Mouse (Mus musculus): ENCODE results near the gene Zfp101.

The Zfp101 gene

GRCm38 (mm10) chr17:33394182-33395034 is at the start of gene Zfp101:
Zfp101 (minus strand) TSS chr17:33394641.
- DNase-seq (ENCODE audit: low spot score), result peak; percentile 98

- no peak for DNase-seq (ENCODE audit: low spot score)
Observed at GRCm38 (mm10) chr17:33441159-33441558, 46.7 kb upstream of the Zfp101 start.

GRCm38 (mm10) chr17:33439922-33440321 is 45.5 kb upstream of the Zfp101 start:
- DNase-seq (ENCODE audit: low spot score), result no peak

GRCm38 (mm10) chr17:33439148-33439547 is 44.7 kb upstream of the Zfp101 start:
- peak; percentile 88 for DNase-seq (ENCODE audit: low spot score)

- DNase-seq (ENCODE audit: low spot score), result no peak
Observed at GRCm38 (mm10) chr17:33432019-33432946, 37.8 kb upstream of the Zfp101 start, which contains the start of gene Actl9. Actl9 (plus strand) TSS chr17:33432896.

GRCm38 (mm10) chr17:33392271-33392670 is 2.2 kb downstream of the Zfp101 start:
- no peak for DNase-seq (ENCODE audit: low spot score)

GRCm38 (mm10) chr17:33385705-33386104 is 8.7 kb downstream of the Zfp101 start:
- no peak for DNase-seq (ENCODE audit: low spot score)

GRCm38 (mm10) chr17:33372795-33373194 is 21.6 kb downstream of the Zfp101 start:
- no peak for DNase-seq (ENCODE audit: low spot score)

GRCm38 (mm10) chr17:33358411-33359384 is 35.7 kb downstream of the Zfp101 start, which contains the start of gene Zfp81:
Zfp81 (minus strand) TSS chr17:33358878.
- DNase-seq (ENCODE audit: low spot score), result peak; percentile 93

GRCm38 (mm10) chr17:33352981-33353380 is 41.5 kb downstream of the Zfp101 start:
- no peak for DNase-seq (ENCODE audit: low spot score)
